12 mouse cellular contexts compared by ENCODE assay signal in the genomic region with DNA sequence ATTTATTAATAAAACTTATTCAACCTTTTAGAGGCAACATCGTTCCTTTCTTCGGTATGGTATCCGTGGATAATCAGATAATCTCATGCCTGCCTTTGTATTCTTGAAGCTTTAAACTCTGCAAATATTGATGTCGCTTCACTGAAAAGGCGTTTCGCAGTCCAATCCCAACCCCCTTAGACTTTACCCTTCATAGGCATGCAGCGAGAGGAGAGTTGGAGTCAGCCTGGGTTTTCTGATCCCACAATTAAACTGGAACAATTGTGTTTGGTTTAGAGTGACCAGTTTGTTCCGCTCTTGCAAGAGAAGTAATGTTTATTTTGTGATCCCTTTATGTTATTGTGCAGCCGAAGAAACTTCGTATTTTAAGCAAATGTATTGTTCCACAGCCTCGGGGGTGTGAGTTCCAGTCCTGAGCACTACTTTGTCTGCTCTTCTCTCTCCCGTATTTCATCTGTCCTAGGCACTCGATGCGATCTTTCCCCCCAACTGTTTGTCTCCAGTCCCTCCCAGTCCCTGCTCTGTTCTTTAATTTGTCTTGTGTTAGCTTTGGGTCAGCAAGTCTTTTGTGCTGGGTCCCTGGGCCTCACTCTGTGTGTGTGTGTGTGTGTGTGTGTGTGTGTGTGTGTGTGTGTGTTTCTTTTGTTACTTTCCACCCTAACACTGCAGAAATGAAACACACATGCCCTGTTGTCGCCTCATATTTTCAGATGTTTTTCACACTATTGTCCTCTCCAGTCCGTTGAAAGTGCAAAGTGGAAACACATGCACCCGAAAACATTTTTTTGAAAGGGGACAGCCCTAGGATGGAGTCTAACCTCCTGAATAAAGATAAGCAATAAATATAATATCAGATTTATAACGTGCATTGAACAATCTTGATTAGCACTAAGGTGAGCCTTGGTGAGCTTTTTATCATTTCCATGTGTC.
A peak's percentile ranks its signal among the peaks of the same experiment; 100 is the strongest.
DNase-seq lines count a peak whose midpoint lies in the region; ATAC-seq lines count a peak whose summit lies in the region.
"Had no signal": no experiment of that assay in that cellular context is flagged by ENCODE, and none has a peak within 500 bp of the region (broad histone marks: within the 10 kb centered on the region; RNA-seq: fewer than 3 reads in every experiment).

No protein-coding gene starts in this region.

- H3K4me1 ChIP-seq in heart, embryonic 12.5 days (replicated peaks), result peaks cover 19% of the 10 kb centered on the region; the same call in 1 of the 2 replicates
- H3K4me1 ChIP-seq in forebrain, embryonic 10.5 days, result peaks cover 68% of the 10 kb centered on the region
- H3K4me1 ChIP-seq in midbrain, embryonic 13.5 days (replicated peaks), result peaks cover 38% of the 10 kb centered on the region

- no peaks in the 10 kb centered on the region for H3K9me3 ChIP-seq in heart, embryonic 12.5 days (replicated peaks)
- H3K9me3 ChIP-seq in forebrain, embryonic 10.5 days, result no peaks in the 10 kb centered on the region
- no peaks in the 10 kb centered on the region for H3K9me3 ChIP-seq in midbrain, embryonic 13.5 days

- H3K4me2 ChIP-seq in heart, embryonic 12.5 days, result peak overlapping the region; percentile 34
- H3K4me2 ChIP-seq in midbrain, embryonic 13.5 days (replicated peaks), result peak overlapping the region; percentile 34

- no peak overlapping the region for H3K9ac ChIP-seq in heart, embryonic 12.5 days
- no peak overlapping the region for H3K9ac ChIP-seq in midbrain, embryonic 13.5 days (replicated peaks)

- no peaks in the 10 kb centered on the region for H3K36me3 ChIP-seq in heart, embryonic 12.5 days
- no peaks in the 10 kb centered on the region for H3K36me3 ChIP-seq in forebrain, embryonic 10.5 days (replicated peaks)
- H3K36me3 ChIP-seq in midbrain, embryonic 13.5 days, result no peaks in the 10 kb centered on the region

- H3K4me3 ChIP-seq in heart, embryonic 12.5 days, result no peak overlapping the region
- peak overlapping the region; percentile 43 for H3K4me3 ChIP-seq in forebrain, embryonic 10.5 days
- H3K4me3 ChIP-seq in midbrain, embryonic 13.5 days (replicated peaks), result no peak overlapping the region; the same call in 1 of the 2 replicates
- H3K4me3 ChIP-seq: erythroblast, embryonic 14.5 days had no signal

- no peak overlapping the region for H3K27ac ChIP-seq in heart, embryonic 12.5 days (ENCODE audit: poor library complexity, severe bottlenecking)
- H3K27ac ChIP-seq in forebrain, embryonic 10.5 days, result no peak overlapping the region
- 0 out of 2 replicates have a peak overlapping the region, but pooled peaks have one; percentile 49 for H3K27ac ChIP-seq in midbrain, embryonic 13.5 days

- peaks cover 43% of the 10 kb centered on the region for H3K27me3 ChIP-seq in heart, embryonic 12.5 days (replicated peaks)
- peaks cover 90% of the 10 kb centered on the region for H3K27me3 ChIP-seq in forebrain, embryonic 10.5 days (ENCODE audit: poor library complexity, severe bottlenecking)
- peaks cover 82% of the 10 kb centered on the region for H3K27me3 ChIP-seq in midbrain, embryonic 13.5 days

- no peak for ATAC-seq in heart, embryonic 12.5 days (ENCODE audit: insufficient number of reproducible peaks, low FRiP score)
- peak; percentile 24; the same call in 1 of the 2 replicates for ATAC-seq in midbrain, embryonic 13.5 days
- ATAC-seq in monocyte, adult 5-6 weeks (replicated peaks; ENCODE audit: insufficient number of reproducible peaks, low FRiP score, low TSS enrichment, poor library complexity, severe bottlenecking), result no peak

- no peak for DNase-seq in heart, adult 9 months (ENCODE audit: low spot score in 2 of 2)
- DNase-seq in MN1 (ENCODE audit: low spot score), result peak; percentile 57
- DNase-seq in forebrain, embryonic 10.5 days (ENCODE audit: extremely low spot score, low spot score), result peak; percentile 72
- DNase-seq in T-cell, adult 2 months (ENCODE audit: low spot score), result no peak
- DNase-seq in testis, postnatal 10 days (ENCODE audit: low spot score), result no peak
- DNase-seq: kidney, adult 11 months; lung, postnatal 4 days; spleen, adult 18-20 months had no signal

- WGBS in heart, embryonic 12.5 days, result 11% methylated on average over 18 of the region's 18 CpGs
- WGBS in forebrain, embryonic 10.5 days, result under 1% methylated on average over 18 of the region's 18 CpGs
- WGBS in midbrain, embryonic 13.5 days, result 1% methylated on average over 18 of the region's 18 CpGs

Comparison
In these comparisons a context has a peak if more than half of its experiments do, and no peak if none do; other contexts are left out.
1. DNase-seq: peak in MN1 (single experiment) and forebrain, embryonic 10.5 days (single experiment); none in heart, adult 9 months (0 of 2), T-cell, adult 2 months (single experiment) and testis, postnatal 10 days (single experiment).